Mouse (Mus musculus) spleen, adult 2 months (tissue): ENCODE measurements around the gene Ccdc171. TPM values are rescaled to one million over a fixed set of nuclear protein-coding genes. Genes with fewer than 3 reads are reported as not detected.
"Not testable (repeated sequence)": the region's sequence is repeated elsewhere in the genome, so short reads cannot be mapped to it uniquely, and the experiment has no call there.

ENCODE experiments used
- DNase-seq, 2 experiments: peaks; one replicate each; pipeline versions ENCODE4 v3.0.0 to v3.0.0-alpha.2; 2012 to 2021; ENCODE audit warnings: low spot score in 2 of 2, low read depth in 1 of 2
- H3K27ac ChIP-seq: fragments of 200-500 bp; 2 replicates; pipeline ENCODE4 v1.5.1; 2012; ENCODE audit warnings: low read length, inconsistent platforms; ENCODE audit not compliant: insufficient read depth
- H3K27me3 ChIP-seq: fragments of 200-500 bp; 2 replicates; pipeline ENCODE4 v1.6.1; 2012; ENCODE audit warnings: mild to moderate bottlenecking, moderate library complexity, low read length, inconsistent platforms; ENCODE audit not compliant: control insufficient read depth, insufficient read depth
- H3K36me3 ChIP-seq: fragments of 200-500 bp; 2 replicates; pipeline ENCODE4 v1.6.1; 2012; ENCODE audit warnings: mild to moderate bottlenecking, low read length, inconsistent platforms; ENCODE audit not compliant: control insufficient read depth, insufficient read depth
- H3K4me1 ChIP-seq: fragments of 200-500 bp; 2 replicates; pipeline ENCODE4 v1.6.1; 2011; ENCODE audit warnings: inconsistent platforms; ENCODE audit not compliant: control insufficient read depth, insufficient read depth, insufficient read length
- H3K4me3 ChIP-seq: fragments of 200-500 bp; 2 replicates; pipeline ENCODE4 v1.5.1; 2011; ENCODE audit warnings: mild to moderate bottlenecking, inconsistent platforms; ENCODE audit not compliant: insufficient read depth, insufficient read length; ENCODE audit errors: extremely low read depth
- CTCF ChIP-seq: fragments of 200-500 bp; IDR thresholded peaks from 2 replicates; pipeline ENCODE4 v1.5.1; 2011; ENCODE audit warnings: mild to moderate bottlenecking, inconsistent platforms; ENCODE audit not compliant: insufficient read depth, insufficient read length, insufficient replicate concordance; ENCODE audit errors: extremely low read depth
- POLR2A ChIP-seq: fragments of 200-500 bp; IDR thresholded peaks from 2 replicates; pipeline ENCODE4 v1.6.1; 2011; ENCODE audit warnings: low read depth, low read length, inconsistent platforms
- WGBS: fragments of 180-500 bp; shearing (Covaris S2); methylation state at CpG from one replicate; pipeline ENCODE4 v1.1.7; 2018; 5-methylcytosine and 5-hydroxymethylcytosine counted together
- polyA plus RNA-seq: library from polyadenylated mRNA; depleted of rRNA; stranded (reverse); fragments of >200 nt; gene quantifications from 2 replicates; pipeline ENCODE4 v1.2.3, GENCODE M21; 2012

The Ccdc171 gene
- polyA plus RNA-seq, 1 experiment = 1.0 TPM

DNA sequence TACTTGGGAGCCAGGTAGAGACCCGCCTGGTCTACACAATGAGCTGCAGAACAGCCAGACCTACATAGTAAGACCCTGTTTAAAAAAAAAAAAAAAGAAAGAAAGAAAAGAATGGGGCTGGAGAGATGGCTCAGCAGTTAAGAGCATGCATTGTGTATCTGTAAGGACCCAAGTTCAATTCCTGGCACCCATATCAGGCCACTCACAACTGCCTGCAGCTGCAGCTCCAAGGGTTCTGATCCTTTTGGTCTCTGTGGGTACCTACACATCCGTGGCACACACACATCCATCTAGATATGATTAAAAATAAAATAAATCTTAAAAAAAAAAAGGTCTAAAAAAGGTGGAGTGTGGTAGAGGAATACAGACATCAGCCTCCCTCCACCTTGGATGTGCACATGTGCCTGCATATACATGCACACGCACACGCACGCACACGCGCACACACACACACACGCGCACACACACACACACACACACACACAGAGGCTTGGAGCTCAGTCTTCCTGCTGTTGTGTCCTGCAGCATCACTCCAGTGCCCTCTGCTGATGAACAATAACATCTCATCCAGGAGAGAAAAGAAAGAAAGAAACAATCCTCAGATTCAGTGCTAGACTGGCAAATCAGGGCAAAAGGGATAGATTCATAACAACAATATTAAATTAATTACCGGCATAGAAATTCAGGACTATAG lies 10.2 kb upstream of the Ccdc171 start:
- no peak for DNase-seq
- Histone ChIP-seq H3K36me3 (no peaks in the 10 kb centered on the region), H3K27ac (no peak overlapping the region), H3K4me3 (no peak overlapping the region), H3K4me1 (no peaks in the 10 kb centered on the region), H3K27me3 (no peaks in the 10 kb centered on the region)
- TF ChIP-seq POLR2A (no peak), CTCF (no peak)
- 84% methylated on average over 10 of the region's 10 CpGs for WGBS

DNA sequence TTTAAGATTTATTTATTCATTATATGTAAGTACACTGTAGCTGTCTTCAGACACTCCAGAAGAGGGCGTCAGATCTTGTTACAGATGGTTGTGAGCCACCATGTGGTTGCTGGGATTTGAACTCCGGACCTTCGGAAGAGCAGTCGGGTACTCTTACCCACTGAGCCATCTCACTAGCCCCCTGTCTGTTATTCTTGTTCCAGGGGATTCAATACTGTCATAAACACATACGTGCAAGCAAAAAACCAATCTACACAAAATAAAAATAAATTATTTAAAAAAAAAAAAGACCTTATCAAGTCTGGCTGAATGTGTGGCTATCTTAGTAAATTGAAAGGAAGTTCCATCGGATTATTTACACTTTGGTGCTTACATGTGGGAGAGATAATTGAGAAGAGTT lies 9.2 kb upstream of the Ccdc171 start:
- H3K27me3 ChIP-seq, H3K27ac ChIP-seq, H3K4me3 ChIP-seq, H3K36me3 ChIP-seq, DNase-seq, H3K4me1 ChIP-seq: not testable (repeated sequence)
- WGBS = 92% methylated on average over 5 of the region's 6 CpGs

DNA sequence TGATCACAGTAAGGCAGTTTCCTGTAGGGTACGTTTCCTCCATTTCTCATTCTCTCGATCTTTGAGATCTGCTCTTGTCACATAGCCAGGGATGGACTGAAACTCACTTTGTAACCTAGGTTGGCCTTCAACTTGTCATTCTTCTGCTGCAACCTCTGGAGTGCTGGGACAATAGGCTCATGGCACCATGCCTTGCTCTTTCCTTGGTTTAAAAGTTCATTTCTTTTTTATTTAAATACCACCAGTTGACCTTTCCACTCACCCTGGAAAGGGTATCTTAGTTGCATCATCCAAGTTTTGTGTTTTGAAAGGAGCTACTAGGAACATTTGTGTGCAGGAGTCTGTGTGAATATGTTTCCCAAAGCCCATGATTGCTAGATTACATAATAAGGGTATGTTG lies 6.2 kb upstream of the Ccdc171 start:
- Histone ChIP-seq H3K27ac (no peak overlapping the region), H3K4me3 (no peak overlapping the region), H3K27me3 (no peaks in the 10 kb centered on the region), H3K4me1 (no peaks in the 10 kb centered on the region), H3K36me3 (no peaks in the 10 kb centered on the region)
- 70% methylated on average over 2 of the region's 2 CpGs for WGBS
- TF ChIP-seq POLR2A (no peak), CTCF (no peak)
- DNase-seq = no peak

DNA sequence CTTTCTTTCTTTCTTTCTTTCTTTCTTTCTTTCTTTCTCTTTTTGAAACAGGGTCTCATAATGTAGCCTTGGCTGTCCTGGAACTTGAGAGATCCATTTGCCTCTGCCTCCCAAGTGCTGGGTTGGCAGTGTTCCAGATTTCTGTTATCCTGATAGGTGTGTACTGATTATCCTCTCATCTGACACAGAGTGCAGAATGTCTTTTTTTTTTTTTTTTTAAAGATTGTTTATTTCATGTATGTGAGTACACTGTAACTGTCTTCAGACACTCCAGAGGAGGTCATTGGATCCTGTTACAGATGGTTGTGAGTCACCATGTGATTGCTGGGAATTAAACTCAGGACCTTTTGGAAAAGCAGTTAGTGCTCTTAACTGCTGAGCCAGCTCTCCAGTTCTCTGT lies 5.5 kb upstream of the Ccdc171 start:
- Histone ChIP-seq H3K4me3 (no peak overlapping the region), H3K4me1 (no peaks in the 10 kb centered on the region), H3K27ac (no peak overlapping the region), H3K27me3 (no peaks in the 10 kb centered on the region), H3K36me3 (no peaks in the 10 kb centered on the region)
- no peak for DNase-seq
- TF ChIP-seq POLR2A = no peak
- no peak for TF ChIP-seq CTCF

DNA sequence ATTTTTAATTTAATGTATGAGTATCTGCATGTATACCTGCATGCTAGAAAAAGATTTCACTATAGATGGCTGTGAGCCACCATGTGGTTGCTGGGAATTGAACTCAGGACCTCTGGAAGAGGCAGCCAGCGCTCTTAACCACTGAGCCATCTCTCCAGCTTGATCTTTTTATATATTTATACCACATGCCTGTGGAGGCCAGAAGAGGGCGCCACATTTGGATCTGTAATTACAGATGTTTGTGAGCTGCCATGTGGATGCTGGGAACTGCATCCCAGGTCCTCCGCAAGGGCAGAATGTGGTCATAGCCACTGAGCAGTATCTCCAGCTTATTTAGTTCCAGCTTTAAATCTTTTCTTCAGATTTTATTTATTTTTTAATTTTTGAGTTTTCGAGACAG lies 5.0 kb upstream of the Ccdc171 start:
- DNase-seq = no peak
- H3K27me3 ChIP-seq = no peaks in the 10 kb centered on the region
- 78% methylated on average over 4 of the region's 4 CpGs for WGBS
- H3K4me3 ChIP-seq = no peak overlapping the region
- no peak for TF ChIP-seq POLR2A
- no peak for TF ChIP-seq CTCF
- no peaks in the 10 kb centered on the region for H3K4me1 ChIP-seq
- H3K36me3 ChIP-seq = no peaks in the 10 kb centered on the region
- no peak overlapping the region for H3K27ac ChIP-seq

DNA sequence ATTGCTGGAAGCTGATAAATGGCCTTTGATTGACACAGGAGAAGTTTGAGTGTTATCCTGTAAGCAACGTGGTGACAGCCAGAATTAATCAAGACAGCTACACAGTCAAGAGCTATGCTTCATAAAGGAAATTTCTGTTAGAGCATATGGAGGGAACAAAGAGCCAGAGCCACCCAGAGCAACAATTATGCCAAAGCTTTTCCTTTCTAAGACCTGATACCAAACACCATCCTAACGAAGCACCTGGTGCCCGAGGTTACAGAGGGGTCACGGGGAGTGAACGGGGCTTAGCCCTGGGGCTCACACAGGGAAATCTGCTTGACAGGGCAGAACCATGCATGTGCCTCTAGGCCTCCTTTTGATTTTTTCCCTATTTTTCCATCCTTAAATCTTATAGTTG lies 3.3 kb upstream of the Ccdc171 start:
- no peak overlapping the region for H3K27ac ChIP-seq
- H3K4me1 ChIP-seq = no peaks in the 10 kb centered on the region; the same call in 1 of the 2 replicates
- TF ChIP-seq POLR2A = no peak
- TF ChIP-seq CTCF = no peak
- WGBS = 72% methylated on average over 5 of the region's 5 CpGs
- no peak for DNase-seq
- no peak overlapping the region for H3K4me3 ChIP-seq
- no peaks in the 10 kb centered on the region for H3K27me3 ChIP-seq
- no peaks in the 10 kb centered on the region for H3K36me3 ChIP-seq

DNA sequence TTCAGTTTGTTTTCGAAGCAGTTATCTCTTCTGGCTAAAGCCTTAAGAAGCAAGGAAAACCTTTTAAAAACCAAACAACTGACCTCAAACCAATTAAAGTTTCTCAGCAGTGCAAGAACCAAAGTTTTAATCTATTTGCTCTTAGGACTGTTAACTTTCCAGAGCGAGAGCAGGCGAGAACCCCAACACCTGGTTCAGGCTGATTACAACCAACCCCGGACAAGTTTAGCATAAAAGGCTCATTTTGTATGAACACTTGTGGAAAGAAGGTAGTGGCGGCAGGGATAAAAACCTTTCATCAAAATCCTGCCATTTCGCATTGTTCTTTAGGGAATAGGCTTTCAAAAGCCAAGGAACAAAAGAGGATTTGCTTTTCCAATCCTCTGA lies 896 bp upstream of the Ccdc171 start:
- 21% methylated on average over 6 of the region's 6 CpGs for WGBS
- H3K27me3 ChIP-seq = no peaks in the 10 kb centered on the region
- no peaks in the 10 kb centered on the region for H3K36me3 ChIP-seq
- H3K4me3 ChIP-seq = peak overlapping the region; percentile 89
- DNase-seq = no peak
- H3K4me1 ChIP-seq = no peaks in the 10 kb centered on the region; the same call in 1 of the 2 replicates
- TF ChIP-seq POLR2A (no peak), CTCF (no peak)
- H3K27ac ChIP-seq = peak overlapping the region; percentile 87; the same call in 1 of the 2 replicates
